Mouse (Mus musculus): ENCODE measurements around the gene Add2.
"Not testable (repeated sequence)": the region's sequence is repeated elsewhere in the genome, so short reads cannot be mapped to it uniquely, and the experiment has no call there.

Add2 gene

GRCm38 (mm10) chr6:86028601-86029322 lies at the start of gene Add2:
Add2 (plus strand) TSS chr6:86028681.
- DNase-seq (ENCODE audit: low read depth in 1 of 2, low spot score in 2 of 2), result no peak

- DNase-seq (ENCODE audit: low read depth in 1 of 2, low spot score in 2 of 2), result not testable (repeated sequence)
Observed at GRCm38 (mm10) chr6:85978736-85979135, 49.7 kb upstream of the Add2 start.

DNA sequence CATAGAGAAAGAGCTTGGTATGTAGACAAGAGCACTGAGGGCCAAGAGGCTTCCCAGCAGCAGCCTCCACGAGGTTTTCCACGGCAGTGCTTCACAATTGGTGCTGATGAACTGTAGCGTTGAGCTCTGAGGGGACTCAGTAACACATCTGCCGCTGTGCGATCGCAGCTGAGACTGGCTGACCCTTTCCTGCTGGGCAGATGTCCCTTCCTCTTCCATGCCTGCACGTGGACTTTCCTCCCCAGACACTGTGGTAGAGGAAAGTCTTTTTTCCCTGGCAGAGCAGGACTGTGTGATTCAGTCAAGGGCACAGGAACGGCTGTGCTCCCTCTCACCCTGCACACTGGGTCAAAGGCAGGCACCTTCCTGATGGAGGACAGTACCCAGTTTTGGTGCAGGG lies 44.1 kb upstream of the Add2 start:
- DNase-seq (ENCODE audit: low read depth in 1 of 2, low spot score in 2 of 2), result no peak

GRCm38 (mm10) chr6:85989570-85989969 lies 38.9 kb upstream of the Add2 start:
- DNase-seq (ENCODE audit: low read depth in 1 of 2, low spot score in 2 of 2), result not testable (repeated sequence)

GRCm38 (mm10) chr6:85990774-85991173 lies 37.7 kb upstream of the Add2 start:
- DNase-seq (ENCODE audit: low read depth in 1 of 2, low spot score in 2 of 2), result not testable (repeated sequence)

DNA sequence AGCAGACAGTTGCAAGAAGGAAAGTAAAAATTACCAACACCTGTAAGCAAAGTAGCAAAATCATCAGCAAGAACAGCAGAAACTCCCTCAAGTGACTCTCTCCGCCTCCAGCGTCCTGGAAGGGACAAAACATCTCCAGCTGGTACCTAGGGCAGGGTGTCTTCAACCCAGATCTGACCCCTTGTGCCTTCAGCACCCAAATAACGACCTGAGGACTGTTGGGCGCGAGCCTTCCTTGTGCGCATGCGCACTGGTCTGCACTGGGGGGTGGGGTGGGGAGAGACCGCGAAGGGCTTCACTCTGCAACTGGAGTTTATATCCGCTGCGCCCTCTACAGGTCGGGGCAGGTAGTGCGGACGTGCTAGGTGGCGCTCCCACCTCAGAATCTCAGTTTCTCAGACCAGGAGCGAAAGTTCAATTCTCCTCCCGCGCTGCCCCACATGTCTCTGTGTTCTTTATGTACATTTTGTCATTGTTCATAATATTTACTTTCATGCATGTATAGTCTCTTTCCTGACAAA lies 25.0 kb upstream of the Add2 start:
- DNase-seq (ENCODE audit: low read depth in 1 of 2, low spot score in 2 of 2), result no peak

GRCm38 (mm10) chr6:86004271-86005148 lies 24.0 kb upstream of the Add2 start:
- peak in 1 of 2 experiments; percentile 49 for DNase-seq (ENCODE audit: low read depth in 1 of 2, low spot score in 2 of 2)

GRCm38 (mm10) chr6:86009980-86010379 lies 18.5 kb upstream of the Add2 start:
- no peak for DNase-seq (ENCODE audit: low read depth in 1 of 2, low spot score in 2 of 2)

GRCm38 (mm10) chr6:86014812-86015211 lies 13.7 kb upstream of the Add2 start:
- DNase-seq (ENCODE audit: low read depth in 1 of 2, low spot score in 2 of 2), result not testable (repeated sequence)

GRCm38 (mm10) chr6:86015871-86016270 lies 12.6 kb upstream of the Add2 start, which contains the start of gene Figla:
Figla (plus strand) TSS chr6:86016171.
- no peak for DNase-seq (ENCODE audit: low read depth in 1 of 2, low spot score in 2 of 2)

GRCm38 (mm10) chr6:86016793-86017350 lies 11.6 kb upstream of the Add2 start:
- DNase-seq (ENCODE audit: low read depth in 1 of 2, low spot score in 2 of 2), result no peak

DNA sequence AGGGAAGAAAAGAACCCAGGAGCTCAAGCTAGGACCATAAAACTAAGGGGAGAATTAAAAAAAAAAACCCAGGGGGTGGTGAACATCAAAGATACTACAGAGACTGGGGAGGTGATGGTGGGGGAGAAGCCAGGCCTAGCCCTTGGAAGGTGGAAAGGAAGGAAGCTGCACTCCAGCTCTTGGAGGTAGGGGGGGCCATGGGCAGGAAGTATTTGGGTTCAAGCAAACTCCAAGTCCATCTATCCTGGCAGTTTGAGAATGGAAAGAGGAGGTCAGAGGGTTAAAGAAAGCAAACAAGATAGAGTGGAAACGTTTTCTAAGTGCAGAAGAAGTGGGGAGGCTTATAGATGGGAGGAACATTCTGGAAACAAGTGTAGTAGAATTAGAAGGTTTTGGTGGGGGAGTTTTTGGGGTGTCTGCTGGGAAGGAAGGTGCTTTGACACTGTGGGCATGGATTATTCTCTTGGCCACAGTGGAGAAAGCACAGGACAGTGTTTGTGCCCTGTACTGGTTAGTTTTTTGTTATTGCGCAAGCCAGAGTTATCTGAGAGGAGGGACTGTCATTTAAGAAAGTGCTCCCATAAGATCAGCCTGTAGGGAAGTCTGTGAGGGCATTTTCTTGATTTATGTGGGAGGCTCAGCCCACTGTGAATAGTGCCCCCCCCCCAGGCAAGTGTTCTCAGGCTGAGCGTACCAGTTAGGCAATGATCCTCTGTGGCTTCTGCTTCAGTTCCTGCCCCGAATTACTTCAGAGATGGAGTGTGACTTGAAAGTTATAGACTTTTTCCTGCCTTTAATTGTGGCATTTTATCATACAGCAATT lies 8.9 kb upstream of the Add2 start:
- no peak for DNase-seq (ENCODE audit: low read depth in 1 of 2, low spot score in 2 of 2)

DNA sequence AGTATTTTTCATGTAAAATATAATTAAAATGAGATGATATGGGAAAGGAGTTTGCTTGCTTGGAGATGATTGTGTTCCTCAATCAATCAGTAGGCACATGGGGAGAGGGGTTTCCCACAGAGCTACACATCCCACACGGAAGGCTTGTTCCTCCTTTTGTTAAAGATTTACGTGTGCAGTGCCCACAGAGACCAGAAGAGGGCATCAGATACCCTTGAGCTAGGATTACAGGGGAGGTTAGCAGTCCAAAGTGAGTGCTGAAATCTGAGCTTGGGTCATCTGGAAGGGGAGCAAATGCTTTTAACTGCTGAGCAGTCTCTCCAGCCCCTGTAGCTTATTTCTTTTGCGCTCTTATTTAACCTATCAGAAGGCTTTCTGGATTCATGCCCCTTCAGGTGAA lies 7.5 kb upstream of the Add2 start:
- DNase-seq (ENCODE audit: low read depth in 1 of 2, low spot score in 2 of 2), result peak; percentile 18 to 39

GRCm38 (mm10) chr6:86026632-86027292 lies 1.7 kb upstream of the Add2 start:
- DNase-seq (ENCODE audit: low read depth in 1 of 2, low spot score in 2 of 2), result no peak

GRCm38 (mm10) chr6:86028150-86028549 lies 331 bp upstream of the Add2 start:
- DNase-seq (ENCODE audit: low read depth in 1 of 2, low spot score in 2 of 2), result no peak

DNA sequence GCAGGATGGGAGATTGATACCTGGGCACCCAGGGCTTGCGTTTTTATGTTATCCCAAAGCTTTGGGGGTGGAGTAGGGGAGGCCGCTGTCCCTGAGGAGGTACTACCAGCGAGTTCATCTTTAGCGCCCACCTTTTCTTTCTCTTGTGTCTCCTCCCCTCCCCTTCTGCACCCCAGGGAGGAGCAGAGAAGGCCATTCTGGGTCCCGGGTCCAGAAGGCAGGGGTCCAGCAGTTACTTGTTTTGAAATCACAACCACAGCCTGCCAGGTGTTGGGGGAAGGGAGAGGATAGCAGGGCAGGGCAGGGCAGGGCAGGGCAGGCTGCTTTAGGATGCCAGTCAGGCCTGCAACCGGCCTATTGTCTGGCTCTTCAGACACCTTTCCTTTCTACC lies 837 bp downstream of the Add2 start:
- DNase-seq (ENCODE audit: low read depth in 1 of 2, low spot score in 2 of 2), result no peak

- no peak for DNase-seq (ENCODE audit: low read depth in 1 of 2, low spot score in 2 of 2)
Observed at GRCm38 (mm10) chr6:86031527-86031926, 3.0 kb downstream of the Add2 start.

GRCm38 (mm10) chr6:86033635-86034034 lies 5.2 kb downstream of the Add2 start:
- no peak for DNase-seq (ENCODE audit: low read depth in 1 of 2, low spot score in 2 of 2)

GRCm38 (mm10) chr6:86038901-86039300 lies 10.4 kb downstream of the Add2 start:
- DNase-seq (ENCODE audit: low read depth in 1 of 2, low spot score in 2 of 2), result no peak

DNA sequence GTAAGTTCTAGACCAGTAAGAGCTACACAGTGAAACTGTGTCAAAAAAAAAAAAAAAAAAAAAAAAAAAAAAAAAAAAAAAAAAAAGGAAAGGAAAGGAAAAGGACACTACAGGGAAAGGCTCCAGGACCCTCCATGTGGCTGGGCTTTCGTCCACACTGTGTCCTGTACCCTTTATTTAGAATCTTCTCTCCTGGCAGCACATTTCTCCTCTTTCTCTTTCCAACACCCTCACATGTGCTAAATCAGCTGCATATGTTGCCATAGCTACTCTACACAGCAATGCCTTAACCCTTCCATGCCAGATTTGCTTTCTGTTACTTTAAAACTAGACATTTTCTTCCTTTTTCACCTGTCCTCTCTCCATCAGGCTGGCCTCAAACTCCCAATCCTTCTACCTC lies 11.7 kb downstream of the Add2 start:
- DNase-seq (ENCODE audit: low read depth in 1 of 2, low spot score in 2 of 2), result no peak

Measured in monocyte, adult 2 months (primary cell).